Mouse (Mus musculus) heart, embryonic 14.5 days (tissue): ENCODE measurements around the gene Rnf152. TPM values are rescaled to one million over a fixed set of nuclear protein-coding genes. Genes with fewer than 3 reads are reported as not detected.

Experiments used
- ATAC-seq: fragments of 200-750 bp; cut with Nextera tagmentation; 2 replicates; pipeline ENCODE4 v1.8.0; 2017; ENCODE audit warnings: low read depth, moderate TSS enrichment; ENCODE audit not compliant: insufficient number of reproducible peaks, insufficient read depth, low FRiP score
- H3K27ac ChIP-seq, 2 experiments: fragments of 200-500 bp in 1 of 2; fragments of 300-500 bp in 1 of 2; sonication (generic) in 1 of 2; replicated peaks in 1 of 2; 2 replicates each; pipeline ENCODE4 v1.5.1; 2012 to 2014; ENCODE audit warnings: low read depth in 2 of 2, low read length in 2 of 2, control low read depth in 1 of 2, mild to moderate bottlenecking in 1 of 2, mixed read lengths in 1 of 2; ENCODE audit not compliant: control insufficient read depth in 1 of 2, insufficient read depth in 1 of 2
- H3K27me3 ChIP-seq: fragments of 300-500 bp; sonication (generic); 2 replicates; pipeline ENCODE4 v1.6.1; 2014; ENCODE audit warnings: mild to moderate bottlenecking, low read length, control low read depth; ENCODE audit not compliant: control insufficient read depth, insufficient read depth
- H3K36me3 ChIP-seq: fragments of 300-500 bp; sonication (generic); 2 replicates; pipeline ENCODE4 v1.6.1; 2014; ENCODE audit warnings: mild to moderate bottlenecking, control low read depth, low read length, mixed read lengths; ENCODE audit not compliant: control insufficient read depth, insufficient read depth
- H3K4me1 ChIP-seq, 2 experiments: fragments of 200-500 bp in 1 of 2; fragments of 300-500 bp in 1 of 2; sonication (generic) in 1 of 2; 2 replicates each; pipeline ENCODE4 v1.6.1; 2012 to 2014; ENCODE audit warnings: low read length in 2 of 2, control low read depth in 1 of 2, mixed read lengths in 1 of 2; ENCODE audit not compliant: control insufficient read depth in 2 of 2, insufficient read depth in 2 of 2
- H3K4me2 ChIP-seq: fragments of 300-500 bp; sonication (generic); 2 replicates; pipeline ENCODE4 v1.6.1; 2014; ENCODE audit warnings: mild to moderate bottlenecking, low read length
- H3K4me3 ChIP-seq, 2 experiments: fragments of 200-500 bp in 1 of 2; fragments of 300-500 bp in 1 of 2; sonication (generic) in 1 of 2; 2 replicates each; pipeline ENCODE4 v1.5.1; 2012 to 2014; ENCODE audit warnings: low read length in 2 of 2, mild to moderate bottlenecking in 2 of 2, control low read depth in 1 of 2, low read depth in 1 of 2, moderate library complexity in 1 of 2; ENCODE audit not compliant: control insufficient read depth in 1 of 2, insufficient read depth in 1 of 2
- H3K9ac ChIP-seq: fragments of 300-500 bp; sonication (generic); 2 replicates; pipeline ENCODE4 v1.6.1; 2014; ENCODE audit warnings: mild to moderate bottlenecking, low read length
- H3K9me3 ChIP-seq: fragments of 300-500 bp; sonication (generic); 2 replicates; pipeline ENCODE4 v1.6.1; 2016; ENCODE audit warnings: low read length, control low read depth; ENCODE audit not compliant: control insufficient read depth
- WGBS: fragments of 180-500 bp; shearing (Covaris S2); extraction: QIAGEN DNeasy Blood & Tissue Kit; methylation state at CpG from one replicate; pipeline ENCODE4 v1.1.7; 2014; 5-methylcytosine and 5-hydroxymethylcytosine counted together
- polyA plus RNA-seq: library from polyadenylated mRNA; unstranded; fragments of >200 nt; fragmentation: Nextera tagmentation; extraction: Ambion mirVana; gene quantifications from 2 replicates; pipeline ENCODE4 v1.2.1, GENCODE M21; 2014

Gene Rnf152
- polyA plus RNA-seq, 1 experiment from 2014 or later, result 0.34 TPM

DNA sequence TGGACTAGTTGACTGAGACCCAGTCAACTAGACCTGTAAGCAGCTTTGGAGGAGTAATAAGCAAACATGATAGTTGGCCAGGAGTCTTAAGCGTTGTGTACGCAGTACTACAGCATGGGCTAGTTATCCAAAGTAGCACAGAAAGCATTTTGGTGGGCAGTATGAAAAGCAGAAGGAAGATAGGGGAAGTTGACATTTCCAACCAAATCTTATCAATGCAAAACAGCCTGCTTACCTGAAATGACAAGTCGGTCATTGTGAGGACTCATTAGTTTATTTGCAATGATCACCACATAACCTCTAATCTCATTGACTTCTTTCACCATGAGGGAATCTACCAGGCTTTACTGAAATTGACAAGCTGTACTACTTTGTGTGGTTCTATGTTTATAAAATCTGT lies 107.3 kb downstream of the Rnf152 start:
- H3K9ac ChIP-seq, result no peak overlapping the region
- H3K4me2 ChIP-seq, result no peak overlapping the region
- no peak overlapping the region for H3K4me3 ChIP-seq
- H3K4me1 ChIP-seq, result no peaks in the 10 kb centered on the region
- no peaks in the 10 kb centered on the region for H3K9me3 ChIP-seq
- ATAC-seq, result no peak
- H3K36me3 ChIP-seq, result no peaks in the 10 kb centered on the region
- H3K27ac ChIP-seq, result no peak overlapping the region
- no peaks in the 10 kb centered on the region for H3K27me3 ChIP-seq
- 84% methylated on average over 3 of the region's 3 CpGs for WGBS

DNA sequence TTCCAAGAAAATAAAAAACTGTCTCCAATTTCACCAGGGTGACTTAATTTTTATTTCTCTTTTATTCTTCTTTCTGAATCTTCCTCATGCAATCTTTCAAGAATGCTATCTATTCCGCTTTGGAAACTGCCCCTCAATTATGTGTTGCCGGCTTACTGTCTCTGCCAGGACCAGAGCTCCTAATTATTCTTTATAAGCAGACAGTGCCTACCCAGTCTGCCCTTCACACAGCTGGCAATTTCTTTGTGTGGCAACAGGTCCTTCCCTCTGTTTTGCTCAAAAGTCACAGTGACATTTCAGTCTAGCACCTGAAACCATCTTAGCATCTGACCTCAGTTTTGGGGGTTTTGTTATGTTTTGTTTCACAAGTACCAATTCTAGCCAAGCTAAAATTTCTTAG lies 109.9 kb downstream of the Rnf152 start:
- Histone ChIP-seq H3K4me3 (no peak overlapping the region), H3K27me3 (no peaks in the 10 kb centered on the region), H3K9ac (no peak overlapping the region), H3K4me2 (no peak overlapping the region), H3K9me3 (no peaks in the 10 kb centered on the region), H3K36me3 (no peaks in the 10 kb centered on the region), H3K4me1 (peaks cover 0 to 7% of the 10 kb centered on the region in 2 experiments; a peak in 1 of 4 replicates), H3K27ac (no peak overlapping the region)
- no peak for ATAC-seq
- whole genome bisulfite sequencing, result 82% methylated on average over 2 of the region's 2 CpGs

DNA sequence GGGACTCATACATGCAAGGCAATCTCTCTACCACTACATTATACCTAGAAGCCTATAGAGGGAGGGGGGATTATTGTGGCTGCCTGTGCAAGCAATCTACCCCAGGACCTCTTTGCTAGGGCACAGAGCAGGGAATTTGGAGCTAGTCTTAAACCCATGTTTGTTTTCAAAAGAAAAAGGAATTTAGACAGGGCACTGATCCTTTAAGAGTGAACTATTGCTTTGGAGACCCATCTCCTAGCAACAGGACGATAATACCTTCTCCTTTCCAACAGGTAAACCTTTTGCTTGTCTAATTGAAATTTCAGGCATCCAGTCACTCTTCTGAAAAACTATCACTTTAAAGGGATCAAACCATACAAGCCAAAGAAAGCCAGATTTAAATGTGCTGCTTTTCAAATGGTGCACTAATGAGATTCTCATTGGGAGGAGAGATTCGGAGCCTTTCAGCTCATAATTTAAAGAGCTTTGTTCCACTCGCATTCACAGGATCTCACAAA lies 110.4 kb downstream of the Rnf152 start:
- ATAC-seq, result no peak
- 70% methylated on average over 3 of the region's 3 CpGs for WGBS
- no peaks in the 10 kb centered on the region for H3K9me3 ChIP-seq

DNA sequence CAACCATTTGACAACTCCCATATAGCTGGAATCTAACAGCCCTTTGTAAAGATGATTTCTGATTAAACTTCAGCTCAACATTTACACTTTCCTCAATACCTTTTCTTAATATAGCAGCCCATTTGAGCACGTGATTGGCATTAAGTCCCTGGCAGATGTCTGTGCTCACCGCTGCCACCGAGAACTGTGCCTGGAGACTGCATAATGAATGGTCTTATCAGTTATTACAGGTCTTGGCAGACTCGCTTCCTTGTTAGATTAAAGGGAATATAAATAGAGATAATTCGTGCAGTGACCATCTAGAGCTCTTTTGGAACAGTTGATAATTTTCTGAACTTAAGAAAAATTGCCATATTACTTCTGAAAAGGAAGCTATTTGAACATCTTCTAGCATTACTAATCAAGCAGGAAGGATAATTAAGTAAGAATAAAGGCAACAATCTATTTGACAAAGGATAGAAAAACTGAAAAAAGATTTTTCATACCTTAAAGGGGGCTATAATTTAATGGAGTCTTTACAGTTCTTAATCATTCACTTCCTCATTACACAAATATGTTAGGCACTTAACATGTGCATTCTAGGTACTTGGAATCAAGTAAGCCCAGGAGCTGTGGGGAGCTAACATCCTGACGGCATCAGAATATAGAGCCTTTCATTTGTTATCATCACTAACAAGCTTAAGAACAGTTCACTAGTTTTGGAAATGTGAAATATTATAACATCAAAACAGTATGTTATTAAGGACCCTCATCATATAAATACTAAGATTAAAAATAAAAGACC lies 113.0 kb downstream of the Rnf152 start:
- no peak overlapping the region for H3K4me2 ChIP-seq
- H3K4me3 ChIP-seq, result no peak overlapping the region
- no peak overlapping the region for H3K9ac ChIP-seq
- no peaks in the 10 kb centered on the region for H3K36me3 ChIP-seq
- H3K9me3 ChIP-seq, result no peaks in the 10 kb centered on the region
- H3K27ac ChIP-seq, result no peak overlapping the region
- no peak for ATAC-seq
- 9% methylated on average over 6 of the region's 6 CpGs for WGBS
- no peaks in the 10 kb centered on the region for H3K27me3 ChIP-seq
- H3K4me1 ChIP-seq, result peaks cover 0 to 7% of the 10 kb centered on the region in 2 experiments; a peak in 1 of 4 replicates

More for the DNA sequence above, 110.4 kb downstream of the Rnf152 start:
- no peak overlapping the region for H3K4me2 ChIP-seq
- no peak overlapping the region for H3K4me3 ChIP-seq
- no peak overlapping the region for H3K9ac ChIP-seq
- no peaks in the 10 kb centered on the region for H3K27me3 ChIP-seq
- no peak overlapping the region for H3K27ac ChIP-seq
- H3K36me3 ChIP-seq, result no peaks in the 10 kb centered on the region
- peaks cover 0 to 7% of the 10 kb centered on the region in 2 experiments; a peak in 1 of 4 replicates for H3K4me1 ChIP-seq

DNA sequence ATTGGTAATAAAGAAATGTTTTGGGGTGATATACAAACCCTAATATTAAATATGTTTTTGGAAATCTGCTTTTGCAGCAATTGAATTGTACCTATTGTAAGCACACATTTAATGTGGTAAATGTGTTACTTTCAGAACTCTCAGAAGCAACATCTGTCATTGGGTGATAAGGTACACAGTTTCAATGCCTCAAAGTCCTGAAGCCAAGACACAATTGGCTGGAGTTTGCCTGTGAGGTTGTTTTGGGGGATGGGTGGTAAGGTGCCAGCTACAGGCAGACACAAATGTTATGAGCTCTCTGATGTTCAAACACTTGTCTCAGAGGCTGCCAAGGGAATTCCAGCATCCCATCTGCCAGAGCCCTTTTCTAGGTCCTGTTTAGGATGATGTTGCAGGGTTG lies 116.3 kb downstream of the Rnf152 start:
- ATAC-seq, result no peak
- H3K9ac ChIP-seq, result no peak overlapping the region

More for the DNA sequence above, 116.3 kb downstream of the Rnf152 start:
- Histone ChIP-seq H3K27ac (no peak overlapping the region), H3K36me3 (no peaks in the 10 kb centered on the region), H3K4me3 (no peak overlapping the region), H3K4me1 (peaks cover 0 to 7% of the 10 kb centered on the region in 2 experiments; a peak in 1 of 4 replicates), H3K4me2 (no peak overlapping the region), H3K9me3 (no peaks in the 10 kb centered on the region), H3K27me3 (no peaks in the 10 kb centered on the region)
